Mouse (Mus musculus) gastrocnemius, postnatal 4 days (tissue): ENCODE measurements at regions not wholly inside any gene's neighbourhood (a gene's known extent, or its start where the extent isn't known, plus 50 kb on each side); places are given as distances from the start of the nearest gene placed in this dataset.

ENCODE experiments used
- DNase-seq, 2 experiments: peaks; one replicate each; pipeline ENCODE4 v3.0.0; 2021 to 2022; ENCODE audit warnings: low spot score in 2 of 2, mixed read lengths in 2 of 2

DNA sequence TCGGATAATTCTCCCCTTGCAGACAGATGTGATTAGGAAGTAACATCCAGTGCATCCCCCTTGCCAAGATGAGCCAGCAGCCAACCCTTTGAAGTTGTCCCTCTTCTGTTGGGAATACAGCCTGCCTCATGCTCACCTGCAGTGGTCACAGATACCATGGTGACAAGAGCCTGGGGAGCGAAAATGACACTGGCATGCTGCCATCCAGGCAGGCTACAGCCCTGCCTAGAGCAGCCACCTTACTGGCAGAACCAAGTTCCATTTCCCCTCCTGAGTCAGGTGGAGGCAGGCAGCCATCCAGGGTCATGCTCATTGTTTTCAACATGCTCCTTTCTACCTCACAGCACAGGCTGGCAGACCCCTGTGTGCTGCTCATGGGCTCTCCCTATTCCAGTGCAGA lies 661.6 kb downstream of the Defb40 start:
- no peak for DNase-seq

GRCm38 (mm10) chr8:18311597-18311996 lies 666.5 kb downstream of the Defb40 start:
- DNase-seq = no peak

DNA sequence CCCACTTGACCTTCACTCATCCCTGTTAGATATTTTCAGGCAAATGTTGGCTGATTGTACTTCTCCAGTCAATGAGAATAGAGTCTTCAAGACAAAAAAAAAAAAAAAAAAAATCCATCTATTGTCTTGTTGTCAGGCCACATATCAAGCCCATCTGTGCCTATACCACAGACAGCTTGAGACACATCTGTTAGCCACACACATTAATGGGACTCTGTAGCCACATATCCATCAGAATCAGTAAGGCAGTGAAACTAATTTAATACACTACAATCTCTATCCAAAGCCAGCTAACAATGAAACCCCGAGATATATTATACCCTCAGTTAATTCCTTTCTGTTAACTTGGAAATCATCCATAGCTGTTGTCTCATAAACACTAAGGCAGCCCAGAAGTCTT lies 667.1 kb downstream of the Defb40 start:
- DNase-seq = no peak

GRCm38 (mm10) chr8:18287536-18288237 lies 690.4 kb downstream of the Defb40 start:
- DNase-seq = no peak

DNA sequence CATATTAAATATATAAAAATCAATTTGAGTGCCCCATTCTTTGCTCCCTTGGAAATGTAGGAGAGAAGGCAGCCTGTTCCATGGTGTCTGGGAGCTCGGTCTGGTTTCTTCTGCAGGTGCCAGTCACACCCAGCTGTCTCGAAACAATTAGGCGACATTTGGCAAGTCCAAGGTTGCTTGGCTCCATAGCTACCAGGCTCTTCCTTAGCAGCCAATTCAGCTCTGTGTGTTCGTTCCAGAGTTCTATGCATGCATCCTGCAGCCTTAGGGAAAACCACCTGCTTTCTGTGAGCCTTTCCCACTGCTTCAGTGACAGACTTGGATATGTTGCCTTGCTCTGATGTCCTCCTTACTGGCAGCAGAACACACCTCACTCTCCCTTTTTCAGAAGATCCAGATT lies 698.1 kb downstream of the Defb40 start:
- no peak for DNase-seq

- peak in 1 of 2 experiments; percentile 10 for DNase-seq
These were observed 709.8 kb downstream of the Defb40 start for GRCm38 (mm10) chr8:18268301-18268700.

- DNase-seq = no peak
These were observed 719.6 kb downstream of the Defb40 start for GRCm38 (mm10) chr8:18258287-18258961.

GRCm38 (mm10) chr8:18246299-18246698 lies 731.8 kb downstream of the Defb40 start:
- no peak for DNase-seq

- DNase-seq = no peak
These were observed 760.5 kb downstream of the Defb40 start for GRCm38 (mm10) chr8:18217599-18217998.

GRCm38 (mm10) chr8:18217192-18217591 lies 760.9 kb downstream of the Defb40 start:
- DNase-seq = no peak

DNA sequence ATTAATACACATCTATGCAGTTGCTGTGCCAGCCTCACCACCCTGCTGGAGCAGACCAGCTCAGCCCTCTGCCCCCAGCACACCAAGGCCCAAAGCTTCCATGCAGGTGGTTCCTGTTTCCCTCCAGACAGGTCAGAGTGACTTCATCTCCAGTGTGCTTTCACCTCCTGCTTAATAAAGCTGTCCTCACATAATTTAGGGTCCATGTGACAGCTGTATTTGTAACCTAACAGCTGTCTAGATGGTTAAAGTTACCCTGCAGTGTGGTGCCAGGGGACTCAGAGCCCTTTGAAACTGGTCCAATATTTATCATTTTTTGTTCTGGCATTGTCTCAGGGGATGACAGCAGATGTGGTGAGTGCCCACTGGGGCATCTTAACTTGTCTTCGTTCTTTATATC lies 761.5 kb downstream of the Defb40 start:
- DNase-seq = no peak

- DNase-seq = no peak
These were observed 768.0 kb downstream of the Defb40 start for GRCm38 (mm10) chr8:18210067-18210466.

DNA sequence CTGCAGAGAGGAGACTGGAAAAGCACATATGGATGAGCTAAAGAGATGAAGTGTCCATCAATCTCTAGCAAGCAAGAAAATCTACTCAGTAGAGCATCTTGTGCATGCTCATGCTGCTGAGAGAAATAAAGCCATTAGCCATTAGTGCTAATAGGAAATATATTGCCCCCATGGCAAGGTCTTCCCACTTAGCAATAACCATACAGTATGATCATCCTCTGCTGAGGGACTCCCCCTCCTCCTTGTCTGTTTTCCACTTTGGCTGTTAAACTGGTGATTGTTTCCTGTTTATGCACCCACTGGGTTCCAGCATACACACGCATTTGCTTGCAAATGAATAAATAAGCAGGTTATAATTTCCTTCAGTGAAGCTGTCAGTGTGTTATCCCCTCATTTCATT lies 769.4 kb downstream of the Defb40 start:
- DNase-seq = no peak

- no peak for DNase-seq
These were observed 790.6 kb downstream of the Defb40 start for GRCm38 (mm10) chr8:18187486-18187885.

DNA sequence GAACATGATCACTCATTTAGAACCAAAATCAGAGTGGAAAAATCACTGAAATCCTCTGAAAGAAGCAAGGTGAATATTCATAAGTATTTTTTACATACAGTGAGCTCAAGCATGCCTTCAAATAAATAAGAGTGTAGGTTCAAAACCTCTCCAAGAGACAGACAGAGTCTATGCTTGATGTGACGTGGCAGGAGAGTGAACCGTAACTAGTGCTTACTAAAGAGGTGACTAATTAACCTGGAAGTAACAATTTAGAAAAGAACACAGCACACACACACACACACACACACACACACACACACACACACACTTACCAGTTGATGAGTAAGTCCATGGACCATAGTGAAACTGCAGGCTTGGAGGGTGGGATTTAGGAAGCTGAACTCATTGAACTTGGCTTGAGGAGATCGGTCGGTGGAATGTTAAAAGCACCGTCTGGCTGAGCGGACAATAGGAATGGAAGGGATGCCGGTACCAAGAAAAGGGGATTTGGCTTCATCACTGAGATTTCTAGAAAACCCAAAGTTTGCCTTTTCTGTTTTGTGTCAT lies 802.4 kb downstream of the Defb40 start:
- no peak for DNase-seq

DNA sequence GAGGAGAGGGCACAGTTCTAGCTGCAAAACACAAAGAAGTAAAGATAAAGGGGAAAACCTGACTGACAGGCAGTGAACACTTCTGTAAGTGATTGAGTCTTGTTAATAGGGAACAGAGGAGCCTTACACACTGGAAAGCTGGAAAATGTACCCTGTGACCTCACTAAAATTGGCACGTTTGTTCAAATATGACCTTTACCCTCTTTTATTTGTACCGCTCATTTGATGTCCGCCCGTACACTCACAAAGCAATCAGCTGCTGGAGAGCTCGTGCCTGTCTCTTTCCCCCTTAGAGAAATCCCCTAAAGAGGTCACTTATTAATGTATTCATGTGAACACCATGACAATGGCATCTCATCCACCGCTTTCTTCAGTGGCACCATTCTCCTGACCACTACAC lies 819.4 kb downstream of the Defb40 start:
- DNase-seq = no peak

DNA sequence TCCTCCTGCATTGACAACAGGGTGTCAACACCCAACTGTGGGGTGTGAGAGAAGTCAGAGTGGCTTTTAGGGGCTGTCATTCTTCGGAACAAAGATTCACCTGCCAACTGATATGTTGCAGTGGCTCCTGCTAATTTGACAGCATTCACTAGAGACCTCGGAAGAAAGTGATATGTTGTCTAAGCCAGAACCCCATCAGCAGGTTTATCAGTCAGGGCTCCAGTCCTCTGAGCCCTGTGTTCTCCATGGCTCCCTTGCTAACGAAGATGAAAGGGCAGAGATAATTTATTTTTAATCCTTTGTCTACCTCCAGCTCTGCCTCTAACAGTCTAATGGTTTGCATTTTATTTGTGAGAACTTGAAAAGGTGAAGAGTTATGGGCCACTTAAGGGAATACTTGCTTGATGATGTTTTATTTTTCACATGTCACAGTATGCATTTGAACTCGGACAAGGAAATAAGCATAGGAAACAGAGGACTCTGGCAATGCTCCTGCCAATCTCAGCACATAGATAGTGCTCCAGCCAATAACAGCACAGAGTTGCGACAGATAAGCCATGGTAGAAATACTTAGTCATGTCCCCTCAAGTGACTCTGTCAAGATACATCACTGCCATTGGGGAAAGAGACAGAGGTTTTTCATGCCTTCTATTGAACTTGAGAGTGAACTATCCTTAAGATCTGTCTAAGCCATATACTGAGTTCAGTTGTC lies 862.6 kb downstream of the Defb40 start:
- no peak for DNase-seq

- no peak for DNase-seq
These were observed 864.8 kb downstream of the Defb40 start for GRCm38 (mm10) chr8:18113262-18113661.

DNA sequence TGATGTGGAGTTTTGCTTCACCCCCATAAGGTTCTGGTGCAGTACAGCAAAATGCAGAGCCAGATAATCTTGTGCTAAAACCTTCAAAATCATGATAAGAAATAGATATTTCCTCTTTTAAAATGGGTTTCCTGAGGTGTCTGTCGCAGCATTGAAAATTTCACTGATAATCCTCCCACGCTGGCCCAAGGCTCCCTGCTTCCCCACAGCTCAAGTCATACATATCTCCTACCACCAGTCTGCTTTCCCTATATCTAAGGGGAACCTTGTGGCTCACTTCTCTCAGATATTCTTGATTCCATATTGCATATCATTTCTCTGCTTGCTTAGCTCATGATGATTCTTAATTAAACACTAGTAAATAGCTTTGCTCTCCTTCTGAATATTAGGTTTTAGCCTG lies 868.6 kb downstream of the Defb40 start:
- DNase-seq = no peak

GRCm38 (mm10) chr8:18106827-18107226 lies 871.2 kb downstream of the Defb40 start:
- no peak for DNase-seq

GRCm38 (mm10) chr8:18065456-18065855 lies 912.6 kb downstream of the Defb40 start:
- no peak for DNase-seq

- no peak for DNase-seq
These were observed 918.5 kb downstream of the Defb40 start for GRCm38 (mm10) chr8:18059526-18059925.
